Mouse (Mus musculus): ENCODE measurements around the gene Olfr971.
"Not testable (repeated sequence)": the region's sequence is repeated elsewhere in the genome, so short reads cannot be mapped to it uniquely, and the experiment has no call there.

Olfr971 gene

DNA sequence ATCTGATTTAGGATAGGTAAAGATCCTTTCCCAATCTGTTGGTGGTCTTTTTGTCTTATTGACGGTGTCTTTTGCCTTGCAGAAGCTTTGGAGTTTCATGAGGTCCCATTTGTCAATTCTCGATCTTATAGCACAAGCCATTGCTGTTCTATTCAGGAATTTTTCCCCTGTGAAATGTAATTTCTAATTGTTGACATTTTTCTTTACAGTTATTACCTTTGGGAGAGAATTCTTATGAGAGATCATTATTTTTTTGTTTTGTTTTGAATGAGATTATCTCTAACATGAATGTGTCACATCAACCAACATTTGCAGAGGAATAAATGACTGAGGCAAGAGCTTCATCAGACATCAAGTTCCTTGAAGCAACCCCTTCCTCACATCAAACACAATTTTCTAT is at the start of gene Olfr971:
Olfr971 (plus strand) TSS at position 301 of the 400 bp plus-strand sequence.
- not testable (repeated sequence) for DNase-seq (ENCODE audit: low read depth, low spot score)

DNA sequence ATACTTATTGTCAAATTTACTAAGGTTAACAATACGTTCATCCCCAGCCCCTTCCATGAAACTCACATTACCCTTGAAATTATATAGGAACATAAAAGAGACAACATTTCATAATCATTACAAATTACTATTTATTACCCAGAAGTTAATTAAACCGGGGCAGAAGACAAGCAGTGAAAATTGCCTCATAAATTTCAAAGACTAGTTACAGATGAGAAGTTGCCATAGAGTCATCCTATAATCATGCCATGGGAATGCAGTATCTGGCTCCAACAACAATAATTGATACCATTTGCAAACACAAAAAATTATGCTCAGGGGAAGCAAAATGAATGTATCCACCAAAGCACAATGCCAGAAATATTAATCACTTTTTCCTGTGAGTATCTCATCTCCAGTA is 46.1 kb upstream of the Olfr971 start, which contains the start of gene Olfr969:
Olfr969 (plus strand) TSS at position 388 of the 400 bp plus-strand sequence.
- no peak for DNase-seq (ENCODE audit: low read depth, low spot score)

DNA sequence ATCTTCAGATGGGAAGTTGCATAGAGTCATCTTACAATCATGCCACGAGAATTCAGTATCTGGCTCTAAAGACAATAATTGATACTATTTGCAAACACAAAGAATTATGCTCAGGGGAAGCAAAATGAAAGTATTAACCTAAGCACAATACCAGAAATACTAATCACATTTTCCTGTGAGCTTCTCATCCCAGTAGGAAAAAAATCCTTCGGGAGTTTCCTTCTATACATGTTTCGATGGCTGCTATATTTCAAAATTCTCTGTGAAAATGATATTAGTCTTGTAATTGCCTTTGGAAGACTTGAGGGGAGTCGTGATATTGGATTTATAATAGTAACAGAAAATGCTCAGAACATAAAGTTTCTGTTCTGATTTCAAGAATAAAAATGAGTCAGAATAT is 28.1 kb upstream of the Olfr971 start, which contains the start of gene Olfr970:
Olfr970 (plus strand) TSS at position 301 of the 400 bp plus-strand sequence.
- DNase-seq (ENCODE audit: low read depth, low spot score), result no peak

DNA sequence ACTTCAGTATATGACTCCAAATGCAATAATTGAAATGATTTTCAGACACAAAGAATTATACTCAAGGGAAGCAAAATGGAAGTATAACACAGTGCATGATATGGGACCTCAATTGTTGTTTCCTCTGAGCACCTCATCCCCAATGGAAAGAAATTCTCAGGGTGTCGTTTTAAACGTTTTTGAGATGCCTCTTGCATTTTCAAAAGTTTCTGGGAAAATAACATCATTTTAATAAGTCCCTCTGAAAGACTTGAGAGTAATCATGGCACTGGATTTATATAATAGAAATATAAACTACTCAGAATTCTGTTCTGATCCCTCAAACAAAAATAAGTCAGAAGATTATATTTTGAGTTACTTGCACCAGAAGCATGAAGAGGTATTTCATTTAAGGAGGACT is 29.4 kb downstream of the Olfr971 start, which contains the start of gene Olfr972:
Olfr972 (plus strand) TSS at position 301 of the 400 bp plus-strand sequence.
- DNase-seq (ENCODE audit: low read depth, low spot score), result no peak

DNA sequence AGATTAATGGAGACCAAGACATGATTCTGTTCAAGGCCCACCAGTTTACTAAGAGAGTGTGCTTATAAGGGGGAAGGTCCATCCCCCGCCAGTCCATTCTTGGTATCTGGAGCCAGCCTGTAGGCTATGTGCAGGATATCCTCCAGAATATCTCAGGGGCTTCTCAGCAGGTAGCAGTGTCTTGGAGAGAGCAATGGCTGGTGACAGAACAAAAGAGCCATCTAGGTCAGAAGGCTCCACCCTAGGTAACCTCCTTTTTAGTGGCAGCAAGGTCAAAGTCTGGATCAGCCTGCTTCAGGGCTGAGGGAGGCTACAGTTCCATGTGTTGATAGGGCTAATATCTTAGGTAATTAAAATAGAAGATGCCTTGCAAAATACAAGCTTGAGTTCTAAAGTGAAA is 35.3 kb downstream of the Olfr971 start:
- DNase-seq (ENCODE audit: low read depth, low spot score), result not testable (repeated sequence)

DNA sequence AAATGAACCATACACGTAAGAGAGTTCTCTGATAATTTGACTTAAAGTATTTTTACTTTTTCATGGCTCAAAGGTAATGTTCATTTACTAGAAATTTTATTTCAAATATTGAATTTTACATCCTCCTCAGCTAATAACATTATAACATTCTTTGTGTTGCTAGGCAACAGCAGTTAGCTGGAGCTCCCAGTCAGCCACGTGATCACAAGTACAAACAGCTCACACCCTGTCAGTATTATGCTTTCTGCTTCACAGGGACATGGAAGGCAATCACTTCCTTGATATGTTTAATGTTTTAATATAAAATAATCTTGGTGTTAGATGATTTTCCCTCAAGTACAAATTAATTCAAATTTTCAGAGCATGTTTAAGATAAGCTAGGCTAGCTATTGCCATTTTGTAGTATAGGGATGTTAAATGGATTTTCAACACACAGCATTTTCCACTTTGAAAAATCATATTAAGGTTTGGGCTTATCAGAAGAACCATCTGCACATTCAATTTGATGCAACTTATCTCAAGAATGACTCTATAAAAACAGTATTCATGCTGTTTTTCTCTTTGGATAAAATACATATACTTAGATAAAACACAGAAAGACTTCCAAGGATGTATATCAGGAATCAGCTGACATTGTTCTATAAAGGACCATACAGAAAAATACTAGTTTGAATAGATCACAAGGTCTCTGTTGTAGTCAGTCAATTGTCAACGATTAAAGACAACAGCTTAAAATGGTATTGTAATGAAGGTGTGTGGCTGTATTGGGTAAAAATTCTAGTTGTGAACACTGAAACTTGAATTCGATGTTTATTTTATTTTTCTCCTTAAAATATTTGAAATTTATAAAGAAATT is 41.1 kb downstream of the Olfr971 start:
- not testable (repeated sequence) for DNase-seq (ENCODE audit: low read depth, low spot score)
